Mouse (Mus musculus): Measurements from ENCODE around the gene Prnp. TPM values are rescaled to one million over a fixed set of nuclear protein-coding genes. Genes with fewer than 3 reads are reported as not detected.

The Prnp gene
- polyA plus RNA-seq, 1 experiment from 2014 or later = 59.1 TPM

GRCm38 (mm10) chr2:131982546-131983196 lies 72.9 kb downstream of the Prnp start:
- Histone ChIP-seq H3K9me3 (no peaks in the 10 kb centered on the region), H3K4me2 (no peak overlapping the region), H3K27ac (no peak overlapping the region), H3K27me3 (no peaks in the 10 kb centered on the region), H3K36me3 (no peaks in the 10 kb centered on the region), H3K4me1 (no peaks in the 10 kb centered on the region), H3K4me3 (no peak overlapping the region), H3K9ac (no peak overlapping the region)
- no peak; the same call in 1 of the 2 replicates for ATAC-seq (ENCODE audit: insufficient number of reproducible peaks, low FRiP score, low TSS enrichment, low read depth)
- WGBS = 18% methylated on average over 6 of the region's 6 CpGs

GRCm38 (mm10) chr2:131987950-131988349 lies 78.2 kb downstream of the Prnp start:
- ATAC-seq (ENCODE audit: insufficient number of reproducible peaks, low FRiP score, low TSS enrichment, low read depth) = no peak
- Histone ChIP-seq H3K27me3 (no peaks in the 10 kb centered on the region), H3K4me1 (peaks cover 8% of the 10 kb centered on the region; the same call in 1 of the 2 replicates), H3K9ac (no peak overlapping the region), H3K4me3 (no peak overlapping the region), H3K36me3 (no peaks in the 10 kb centered on the region), H3K27ac (no peak overlapping the region), H3K4me2 (no peak overlapping the region), H3K9me3 (no peaks in the 10 kb centered on the region)
- 51% methylated on average over 3 of the region's 3 CpGs for WGBS

Other genes starting within 250 kb of the Prnp start
- gene Erv3, start 50.2 kb upstream of the Prnp start, polyA plus RNA-seq (2015; fragmentation: Nextera tagmentation; extraction: Ambion mirVana) = not detected in 2 replicates
- not detected in 2 replicates for gene Prn, start within 50 bp of the Prnp start, polyA plus RNA-seq (2015; fragmentation: Nextera tagmentation; extraction: Ambion mirVana)
- gene Prnd, start 40.9 kb downstream of the Prnp start, polyA plus RNA-seq (2015; fragmentation: Nextera tagmentation; extraction: Ambion mirVana) = 49.7 and 54.0 TPM in 2 replicates
- 16.2 and 18.4 TPM in 2 replicates for gene Rassf2, start 120.3 kb downstream of the Prnp start, polyA plus RNA-seq (2015; fragmentation: Nextera tagmentation; extraction: Ambion mirVana)
- 11.1 and 11.5 TPM in 2 replicates for gene Slc23a2, start 235.2 kb downstream of the Prnp start, polyA plus RNA-seq (2015; fragmentation: Nextera tagmentation; extraction: Ambion mirVana)

All from limb, embryonic 15.5 days (tissue).